Mouse (Mus musculus): ENCODE results near the gene Gpx7. TPM values are rescaled to one million over a fixed set of nuclear protein-coding genes. Genes with fewer than 3 reads are reported as not detected.

Gpx7 gene
- polyA plus RNA-seq, 1 experiment from 2014 or later, result 34.5 TPM

DNA sequence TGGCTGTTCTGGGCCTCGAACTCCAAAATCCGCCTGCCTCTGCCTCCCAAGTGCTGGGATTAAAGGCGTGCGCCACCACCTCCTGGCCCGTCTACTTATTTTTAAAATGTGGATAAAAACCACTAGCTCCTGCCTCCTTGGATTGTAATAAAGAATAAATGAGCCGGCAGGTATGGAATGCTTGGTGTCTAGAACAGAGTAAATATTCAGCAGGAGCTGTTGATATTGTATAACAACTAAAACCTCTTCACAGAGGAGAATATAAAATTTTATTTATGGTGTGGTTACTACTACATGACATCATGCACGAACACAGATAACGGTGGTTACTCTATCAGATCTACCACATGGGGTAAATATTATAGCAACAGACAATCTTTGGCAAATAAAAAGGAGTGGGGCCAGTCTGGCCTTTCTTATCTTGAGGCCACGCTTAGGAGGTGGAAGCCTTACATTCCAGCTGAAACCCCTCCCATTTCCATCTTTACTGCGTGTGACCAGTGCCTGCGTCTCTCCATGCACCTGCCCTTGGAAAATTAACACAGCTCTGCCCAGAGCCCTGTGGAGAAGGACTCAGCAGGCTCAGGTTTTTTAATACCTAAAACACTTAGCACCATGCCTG, 21.1 kb upstream of the Gpx7 start:
- H3K27me3 ChIP-seq (ENCODE audit: control insufficient read depth, insufficient read depth, low read length), result no peaks in the 10 kb centered on the region
- no peaks in the 10 kb centered on the region for H3K4me1 ChIP-seq (replicated peaks; ENCODE audit: control insufficient read depth, insufficient read depth)
- peak; percentile 68 for ATAC-seq (ENCODE audit: low FRiP score, low TSS enrichment)
- H3K9me3 ChIP-seq (ENCODE audit: control insufficient read depth, low read length), result no peaks in the 10 kb centered on the region
- peak; percentile 43 for DNase-seq (ENCODE audit: low spot score)
- 41% methylated on average over 11 of the region's 11 CpGs for WGBS
- H3K4me2 ChIP-seq (replicated peaks; ENCODE audit: low read depth), result no peak overlapping the region
- TF ChIP-seq CTCF (IDR thresholded peaks at IDR 0.05; ENCODE audit: low read depth), result no peak
- TF ChIP-seq EP300 (optimal IDR thresholded peaks at IDR 0.05), result no peak
- no peaks in the 10 kb centered on the region for H3K36me3 ChIP-seq (ENCODE audit: control insufficient read depth, insufficient read depth, low read length)
- H3K4me3 ChIP-seq (ENCODE audit: low read depth, low read length), result no peak overlapping the region
- H3K27ac ChIP-seq (replicated peaks), result no peak overlapping the region
- no peak overlapping the region for H3K9ac ChIP-seq (ENCODE audit: low read length)

DNA sequence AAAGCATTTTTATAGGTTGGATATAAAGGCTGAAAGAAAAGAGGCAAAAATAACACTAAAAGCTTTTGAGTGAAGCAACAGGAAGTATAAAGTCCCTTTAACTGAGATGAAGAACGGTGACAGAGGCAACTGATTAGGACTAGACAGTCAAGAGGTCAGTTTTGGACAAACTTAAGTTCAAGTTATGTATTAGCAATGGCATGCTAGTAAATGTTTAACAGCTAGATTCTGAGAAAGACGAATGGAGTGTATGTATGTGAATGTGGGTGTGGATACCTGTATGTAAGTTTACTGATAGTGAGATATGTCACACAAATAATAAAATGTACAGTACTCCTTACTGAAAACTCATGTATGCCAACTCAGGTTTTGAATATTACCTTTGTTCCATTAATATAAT, 17.8 kb upstream of the Gpx7 start:
- H3K27ac ChIP-seq (replicated peaks), result no peak overlapping the region
- H3K36me3 ChIP-seq (ENCODE audit: control insufficient read depth, insufficient read depth, low read length), result no peaks in the 10 kb centered on the region
- H3K4me3 ChIP-seq (ENCODE audit: low read depth, low read length), result no peak overlapping the region
- WGBS, result 40% methylated on average over 2 of the region's 2 CpGs
- no peak for TF ChIP-seq EP300 (optimal IDR thresholded peaks at IDR 0.05)
- TF ChIP-seq CTCF (IDR thresholded peaks at IDR 0.05; ENCODE audit: low read depth), result no peak
- H3K27me3 ChIP-seq (ENCODE audit: control insufficient read depth, insufficient read depth, low read length), result no peaks in the 10 kb centered on the region
- H3K4me1 ChIP-seq (replicated peaks; ENCODE audit: control insufficient read depth, insufficient read depth), result no peaks in the 10 kb centered on the region
- DNase-seq (ENCODE audit: low spot score) (no peak), ATAC-seq (ENCODE audit: low FRiP score, low TSS enrichment) (peak; percentile 42; the same call in 1 of the 2 replicates)
- no peaks in the 10 kb centered on the region for H3K9me3 ChIP-seq (ENCODE audit: control insufficient read depth, low read length)
- H3K9ac ChIP-seq (ENCODE audit: low read length), result no peak overlapping the region
- no peak overlapping the region for H3K4me2 ChIP-seq (replicated peaks; ENCODE audit: low read depth)

DNA sequence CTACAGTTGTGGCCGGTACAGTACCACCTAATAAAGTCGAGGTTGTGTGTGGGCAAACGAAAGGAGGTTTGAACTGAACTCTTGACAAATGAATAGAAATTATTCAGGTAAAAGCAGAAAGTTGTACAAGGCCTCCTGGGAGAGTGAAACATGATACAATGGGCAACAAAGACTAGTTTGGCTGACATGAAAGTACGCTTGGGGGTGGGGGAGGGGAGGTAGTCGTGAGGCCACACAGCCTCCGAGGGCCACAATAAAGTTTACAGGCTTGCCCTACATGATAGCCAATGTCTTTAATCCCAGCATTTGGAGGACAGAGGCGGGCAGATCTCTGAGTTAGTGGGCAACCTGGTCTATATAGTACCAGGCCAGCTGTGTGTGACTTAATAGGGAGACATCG, 860 bp upstream of the Gpx7 start:
- Histone ChIP-seq H3K4me1 (replicated peaks; ENCODE audit: control insufficient read depth, insufficient read depth) (no peaks in the 10 kb centered on the region), H3K9ac (ENCODE audit: low read length) (no peak overlapping the region), H3K9me3 (ENCODE audit: control insufficient read depth, low read length) (no peaks in the 10 kb centered on the region), H3K27me3 (ENCODE audit: control insufficient read depth, insufficient read depth, low read length) (no peaks in the 10 kb centered on the region), H3K36me3 (ENCODE audit: control insufficient read depth, insufficient read depth, low read length) (no peaks in the 10 kb centered on the region), H3K27ac (replicated peaks) (no peak overlapping the region), H3K4me2 (replicated peaks; ENCODE audit: low read depth) (no peak overlapping the region), H3K4me3 (ENCODE audit: low read depth, low read length) (no peak overlapping the region)
- DNase-seq (ENCODE audit: low spot score) (no peak), ATAC-seq (ENCODE audit: low FRiP score, low TSS enrichment) (no peak)
- TF ChIP-seq EP300 (optimal IDR thresholded peaks at IDR 0.05) (no peak), CTCF (IDR thresholded peaks at IDR 0.05; ENCODE audit: low read depth) (no peak)
- 58% methylated on average over 8 of the region's 8 CpGs for WGBS

DNA sequence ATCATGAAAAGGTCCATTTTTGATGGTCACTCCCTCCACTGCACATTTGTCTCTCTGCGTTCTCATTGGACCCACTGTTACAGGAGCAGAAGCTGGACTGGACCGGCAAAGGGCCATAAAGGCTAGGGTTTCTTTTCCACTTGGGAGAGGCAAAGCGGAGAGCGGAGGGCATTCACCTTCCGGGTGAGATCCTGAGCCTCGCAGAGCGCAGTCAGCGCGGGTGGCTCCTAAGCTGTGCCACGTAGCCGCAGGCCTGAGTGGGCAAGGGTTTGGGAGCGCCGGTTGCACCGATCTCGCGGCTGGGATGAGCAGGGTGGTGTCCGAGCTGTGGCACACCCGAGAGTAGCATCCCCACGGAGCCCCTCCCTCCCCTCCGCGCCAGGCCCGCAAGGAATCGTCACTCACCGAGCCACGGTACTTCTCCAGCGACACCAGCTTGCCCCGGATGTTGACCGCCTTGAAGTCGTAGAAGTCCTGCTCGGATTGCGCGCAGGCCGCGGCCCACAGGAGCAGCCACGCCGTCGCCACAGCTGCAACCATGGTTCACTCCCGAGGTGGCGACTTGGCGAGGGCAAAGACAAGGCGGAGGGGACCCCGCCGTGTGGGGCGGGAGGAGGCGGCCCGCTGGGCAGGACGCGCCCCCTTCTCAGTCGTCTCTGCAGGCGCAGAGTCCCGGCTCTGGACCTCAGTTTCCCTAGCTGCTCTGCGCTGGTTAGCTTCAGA, 462 bp downstream of the Gpx7 start:
- Histone ChIP-seq H3K4me1 (replicated peaks; ENCODE audit: control insufficient read depth, insufficient read depth) (no peaks in the 10 kb centered on the region), H3K4me3 (ENCODE audit: low read depth, low read length) (peak overlapping the region; percentile 49), H3K4me2 (replicated peaks; ENCODE audit: low read depth) (peak overlapping the region; percentile 77), H3K36me3 (ENCODE audit: control insufficient read depth, insufficient read depth, low read length) (no peaks in the 10 kb centered on the region), H3K27me3 (ENCODE audit: control insufficient read depth, insufficient read depth, low read length) (no peaks in the 10 kb centered on the region), H3K27ac (replicated peaks) (peak overlapping the region; percentile 91), H3K9ac (ENCODE audit: low read length) (peak overlapping the region; percentile 84), H3K9me3 (ENCODE audit: control insufficient read depth, low read length) (no peaks in the 10 kb centered on the region)
- DNase-seq (ENCODE audit: low spot score) (peak; percentile 61), ATAC-seq (ENCODE audit: low FRiP score, low TSS enrichment) (peak; percentile 69)
- WGBS, result 4% methylated on average over 49 of the region's 52 CpGs
- no peak for TF ChIP-seq CTCF (IDR thresholded peaks at IDR 0.05; ENCODE audit: low read depth)
- no peak for TF ChIP-seq EP300 (optimal IDR thresholded peaks at IDR 0.05)

DNA sequence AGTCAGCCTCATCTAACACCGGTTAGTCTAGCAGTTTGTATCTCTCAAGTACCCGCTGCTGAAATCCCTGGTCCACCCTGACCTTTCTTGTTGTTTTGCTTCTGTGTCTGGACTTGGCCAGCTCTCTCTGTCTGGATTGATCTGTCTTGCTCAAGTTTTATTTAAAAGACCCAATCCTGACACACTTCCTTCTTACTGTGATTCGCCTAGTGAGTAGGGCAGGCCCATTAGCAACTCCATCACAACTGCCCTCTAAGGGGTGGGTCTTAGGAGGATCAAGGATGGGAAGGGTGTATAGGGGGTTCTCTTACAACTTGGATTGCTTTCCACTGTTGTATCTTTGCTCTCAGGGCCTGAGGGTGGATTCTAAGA, 1.0 kb downstream of the Gpx7 start:
- Histone ChIP-seq H3K27ac (replicated peaks) (peak overlapping the region; percentile 91), H3K27me3 (ENCODE audit: control insufficient read depth, insufficient read depth, low read length) (no peaks in the 10 kb centered on the region), H3K4me1 (replicated peaks; ENCODE audit: control insufficient read depth, insufficient read depth) (no peaks in the 10 kb centered on the region), H3K9ac (ENCODE audit: low read length) (peak overlapping the region; percentile 84), H3K9me3 (ENCODE audit: control insufficient read depth, low read length) (no peaks in the 10 kb centered on the region), H3K36me3 (ENCODE audit: control insufficient read depth, insufficient read depth, low read length) (no peaks in the 10 kb centered on the region), H3K4me2 (replicated peaks; ENCODE audit: low read depth) (peak overlapping the region; percentile 77), H3K4me3 (ENCODE audit: low read depth, low read length) (peak overlapping the region; percentile 49)
- peak; percentile 76 for ATAC-seq (ENCODE audit: low FRiP score, low TSS enrichment)
- TF ChIP-seq EP300 (optimal IDR thresholded peaks at IDR 0.05) (no peak), CTCF (IDR thresholded peaks at IDR 0.05; ENCODE audit: low read depth) (no peak)
- WGBS, result 52% methylated on average over 3 of the region's 3 CpGs
- no peak for DNase-seq (ENCODE audit: low spot score)
